ENCODE assay signal across 24 mouse cellular contexts in genomic region chr3:30904658-30905057, GRCm38 (mm10).
"Had no signal": no experiment of that assay in that cellular context is flagged by ENCODE, and none has a peak within 500 bp of the region (broad histone marks: within the 10 kb centered on the region; RNA-seq: fewer than 3 reads in every experiment).

No protein-coding gene starts in this region.

- H3K27me3 ChIP-seq: heart, embryonic 12.5 days; hindbrain, embryonic 12.5 days; intestine, embryonic 15.5 days; limb, embryonic 13.5 days; limb, embryonic 15.5 days had no signal

- H3K9me3 ChIP-seq: heart, embryonic 10.5 days; heart, embryonic 12.5 days; hindbrain, embryonic 10.5 days; hindbrain, embryonic 12.5 days; intestine, embryonic 15.5 days; limb, embryonic 13.5 days; limb, embryonic 15.5 days had no signal

- ATAC-seq: hindbrain, embryonic 16.5 days; inflammation-experienced regulatory T-cells, adult 6 months; intestine, embryonic 15.5 days; intestine, postnatal 0 days had no signal

- H3K4me1 ChIP-seq: heart, embryonic 10.5 days; hindbrain, embryonic 10.5 days; hindbrain, embryonic 12.5 days; intestine, embryonic 15.5 days; limb, embryonic 13.5 days; limb, embryonic 15.5 days had no signal

- H3K27ac ChIP-seq: heart, embryonic 10.5 days; hindbrain, embryonic 10.5 days; hindbrain, embryonic 12.5 days; hindbrain, embryonic 14.5 days; intestine, embryonic 15.5 days; kidney, postnatal 0 days; limb, embryonic 13.5 days; limb, embryonic 15.5 days had no signal

- DNase-seq: gastrocnemius, postnatal 14 days; gastrocnemius, postnatal 36 days; heart, adult 18-20 months; heart, postnatal 10 days; heart, postnatal 4 days; kidney, adult 18-20 months; kidney, adult 8-10 months; kidney, postnatal 14 days; kidney, postnatal 36 days; layer of hippocampus, adult 9-11 months; layer of hippocampus, postnatal 36 days; left cerebral cortex, postnatal 4 days had no signal

- H3K4me2 ChIP-seq: heart, embryonic 12.5 days; hindbrain, embryonic 12.5 days; hindbrain, embryonic 14.5 days; intestine, embryonic 15.5 days; limb, embryonic 13.5 days; limb, embryonic 15.5 days had no signal

- H3K4me3 ChIP-seq: heart, embryonic 10.5 days; heart, embryonic 12.5 days; hindbrain, embryonic 10.5 days; hindbrain, embryonic 12.5 days; intestine, embryonic 15.5 days; limb, embryonic 13.5 days; limb, embryonic 15.5 days had no signal

- H3K9ac ChIP-seq: heart, embryonic 12.5 days; hindbrain, embryonic 12.5 days; hindbrain, embryonic 14.5 days; intestine, embryonic 15.5 days; limb, embryonic 13.5 days; limb, embryonic 15.5 days had no signal
